Mouse (Mus musculus): Measurements from ENCODE around the gene Mbd6. TPM values are rescaled to one million over a fixed set of nuclear protein-coding genes. Genes with fewer than 3 reads are reported as not detected.

Gene Mbd6
- polyA plus RNA-seq (2014; fragmentation: Nextera tagmentation; extraction: Ambion mirVana), result 13.8 and 16.1 TPM in 2 replicates

DNA sequence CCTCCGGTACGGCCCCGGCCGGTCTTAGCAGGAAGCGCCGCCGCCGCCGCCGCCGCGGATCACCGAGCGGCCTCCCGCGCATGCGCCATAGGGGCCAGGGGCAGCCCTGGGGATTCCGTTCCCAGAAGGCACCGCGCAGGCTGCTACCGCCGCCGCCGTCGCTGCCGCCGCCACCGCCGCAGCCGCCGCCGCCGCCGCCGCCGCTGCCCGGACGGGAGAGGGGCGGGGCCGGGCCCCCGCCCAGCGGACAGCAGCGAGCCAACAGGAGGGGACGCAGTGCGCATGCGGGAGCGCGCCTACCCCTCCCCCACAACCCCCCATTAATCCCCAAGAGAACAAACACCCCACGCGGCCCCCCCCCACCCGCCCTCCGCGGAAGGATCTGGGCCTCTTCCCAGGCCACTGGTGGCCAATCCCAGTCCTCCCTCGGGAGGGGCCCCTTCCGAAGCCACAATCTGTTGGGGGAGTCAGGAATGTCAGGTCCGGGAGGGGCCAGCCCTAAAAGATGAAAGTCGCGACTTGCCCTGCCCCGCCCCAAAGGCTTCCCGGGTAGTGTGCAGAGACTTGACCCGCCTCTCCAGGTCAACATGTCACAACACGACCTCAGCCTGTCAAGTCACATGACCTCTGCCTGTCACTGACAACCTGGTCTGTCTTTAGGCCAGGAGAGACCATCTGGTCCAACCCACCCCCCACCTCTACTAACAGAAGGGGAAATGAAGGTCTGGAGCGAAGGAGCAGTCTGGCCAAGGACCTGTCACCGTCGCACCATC lies at the start of gene Mbd6:
Mbd6 (minus strand) TSS at position 219 of the 773 bp plus-strand sequence.
- H3K4me1 ChIP-seq (ENCODE audit: control insufficient read depth in 2 of 2, insufficient read depth in 2 of 2, low read length in 2 of 2), result peaks cover 20 to 53% of the 10 kb centered on the region in 2 experiments
- no peaks in the 10 kb centered on the region for H3K27me3 ChIP-seq (ENCODE audit: control insufficient read depth, insufficient read depth, low read length)
- WGBS, result 0% methylated on average over 33 of the region's 65 CpGs

DNA sequence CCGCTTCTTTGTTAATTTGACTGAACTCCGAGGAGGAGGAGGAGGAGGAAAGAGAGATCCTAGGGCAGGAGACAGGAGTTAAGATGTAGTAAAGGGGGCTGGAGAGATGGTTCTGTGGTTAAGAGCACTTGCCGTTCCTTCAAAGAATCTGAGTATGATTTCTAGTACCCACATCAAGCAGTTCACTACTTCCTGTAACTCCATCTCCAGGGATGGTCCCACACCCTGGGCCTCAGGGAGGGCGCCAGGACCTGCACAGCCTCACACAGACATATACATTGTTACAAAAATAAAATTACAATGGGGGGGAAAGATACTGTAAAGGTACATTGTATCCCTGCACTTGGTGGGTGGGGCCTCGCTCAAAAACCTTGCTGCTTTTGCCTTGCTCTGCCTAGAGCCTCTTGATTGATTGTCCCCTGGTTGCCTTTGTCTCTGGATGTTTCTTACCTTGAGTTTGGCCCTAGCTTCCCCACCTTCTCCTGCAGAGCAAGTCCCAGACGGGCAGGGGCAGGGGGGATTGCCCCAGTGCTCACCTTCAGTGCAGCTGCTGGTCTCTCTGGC lies 48.8 kb upstream of the Mbd6 start:
- 77% methylated on average over 6 of the region's 6 CpGs for WGBS
- peaks cover 30% of the 10 kb centered on the region for H3K27me3 ChIP-seq (ENCODE audit: control insufficient read depth, insufficient read depth, low read length)
- ATAC-seq (ENCODE audit: insufficient number of reproducible peaks, insufficient read depth, low FRiP score, low read depth), result no peak

More for the DNA sequence above, at the start of gene Mbd6:
- H3K4me3 ChIP-seq (ENCODE audit: control insufficient read depth in 1 of 2, insufficient read depth in 1 of 2, low read depth in 1 of 2, low read length in 2 of 2), result peak within 1 kb of the TSS; percentile 69 to 83
- H3K9me3 ChIP-seq (ENCODE audit: control insufficient read depth, low read length), result no peaks in the 10 kb centered on the region
- peak within 1 kb of the TSS; percentile 97 to 99 for H3K27ac ChIP-seq (replicated peaks in 1 of 2; ENCODE audit: control insufficient read depth in 1 of 2, insufficient read depth in 1 of 2, low read depth in 2 of 2, low read length in 2 of 2)
- H3K4me2 ChIP-seq (ENCODE audit: low read length), result peak within 1 kb of the TSS; percentile 98
- H3K9ac ChIP-seq (ENCODE audit: low read length), result peak within 1 kb of the TSS; percentile 80
- peak; percentile 28 for ATAC-seq (ENCODE audit: insufficient number of reproducible peaks, insufficient read depth, low FRiP score, low read depth)
- peaks cover 46% of the 10 kb centered on the region for H3K36me3 ChIP-seq (ENCODE audit: control insufficient read depth, insufficient read depth, low read length)

DNA sequence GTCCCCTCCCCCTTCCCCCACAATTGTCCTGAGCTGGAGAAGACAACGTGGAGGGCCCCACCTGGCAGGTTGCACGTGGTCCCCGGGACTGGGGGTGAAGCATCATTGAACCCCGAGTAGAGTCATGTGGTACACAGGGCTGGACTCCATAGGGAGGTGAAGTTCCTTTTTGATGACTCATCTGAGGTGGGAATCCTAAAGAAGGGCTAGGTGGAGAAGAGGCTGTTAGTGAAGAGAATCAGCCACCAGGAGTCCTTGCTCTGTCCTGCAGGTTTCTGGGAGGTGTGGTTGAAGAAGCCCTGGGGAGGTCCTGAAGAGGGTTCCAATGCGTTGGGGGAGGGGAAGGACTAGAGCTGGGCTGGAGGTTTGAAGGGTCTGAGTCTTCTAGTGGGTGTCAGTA lies 48.1 kb upstream of the Mbd6 start:
- H3K27ac ChIP-seq (replicated peaks in 1 of 2; ENCODE audit: control insufficient read depth in 1 of 2, insufficient read depth in 1 of 2, low read depth in 2 of 2, low read length in 2 of 2), result no peak overlapping the region
- peaks cover 34% of the 10 kb centered on the region for H3K27me3 ChIP-seq (ENCODE audit: control insufficient read depth, insufficient read depth, low read length)
- 54% methylated on average over 5 of the region's 5 CpGs for WGBS
- H3K4me2 ChIP-seq (ENCODE audit: low read length), result no peak overlapping the region
- H3K36me3 ChIP-seq (ENCODE audit: control insufficient read depth, insufficient read depth, low read length), result no peaks in the 10 kb centered on the region
- no peak overlapping the region for H3K4me3 ChIP-seq (ENCODE audit: control insufficient read depth in 1 of 2, insufficient read depth in 1 of 2, low read depth in 1 of 2, low read length in 2 of 2)
- H3K4me1 ChIP-seq (ENCODE audit: control insufficient read depth in 2 of 2, insufficient read depth in 2 of 2, low read length in 2 of 2), result peaks cover 9 to 15% of the 10 kb centered on the region in 2 experiments; a peak in 3 of 4 replicates
- no peak overlapping the region for H3K9ac ChIP-seq (ENCODE audit: low read length)
- no peak for ATAC-seq (ENCODE audit: insufficient number of reproducible peaks, insufficient read depth, low FRiP score, low read depth)
- H3K9me3 ChIP-seq (ENCODE audit: control insufficient read depth, low read length), result no peaks in the 10 kb centered on the region

More for the DNA sequence above, 48.8 kb upstream of the Mbd6 start:
- no peak overlapping the region for H3K4me3 ChIP-seq (ENCODE audit: control insufficient read depth in 1 of 2, insufficient read depth in 1 of 2, low read depth in 1 of 2, low read length in 2 of 2)
- H3K36me3 ChIP-seq (ENCODE audit: control insufficient read depth, insufficient read depth, low read length), result no peaks in the 10 kb centered on the region
- peaks cover 11 to 15% of the 10 kb centered on the region in 2 experiments; a peak in 3 of 4 replicates for H3K4me1 ChIP-seq (ENCODE audit: control insufficient read depth in 2 of 2, insufficient read depth in 2 of 2, low read length in 2 of 2)
- no peak overlapping the region for H3K4me2 ChIP-seq (ENCODE audit: low read length)
- no peak overlapping the region for H3K9ac ChIP-seq (ENCODE audit: low read length)
- H3K27ac ChIP-seq (replicated peaks in 1 of 2; ENCODE audit: control insufficient read depth in 1 of 2, insufficient read depth in 1 of 2, low read depth in 2 of 2, low read length in 2 of 2), result no peak overlapping the region
- no peaks in the 10 kb centered on the region for H3K9me3 ChIP-seq (ENCODE audit: control insufficient read depth, low read length)

DNA sequence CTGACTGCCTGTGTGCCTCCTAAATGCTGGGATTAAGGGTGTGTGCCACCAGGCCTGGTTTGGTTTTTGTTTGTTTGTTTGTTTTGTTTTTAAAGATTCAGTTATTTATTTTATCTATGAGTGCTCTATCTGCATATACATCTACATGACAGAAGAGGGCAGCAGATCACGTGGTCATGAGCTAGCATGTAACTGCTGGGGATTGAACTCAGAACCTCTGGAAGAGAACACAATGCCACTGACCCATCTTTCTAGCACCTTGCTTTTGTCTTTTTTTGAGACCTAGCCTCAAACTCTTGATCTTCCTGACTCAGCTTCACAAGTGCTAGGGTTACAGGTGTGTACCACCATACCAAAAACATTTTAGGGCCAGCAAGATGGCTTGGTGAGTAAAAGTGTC lies 46.5 kb upstream of the Mbd6 start:
- no peaks in the 10 kb centered on the region for H3K36me3 ChIP-seq (ENCODE audit: control insufficient read depth, insufficient read depth, low read length)
- H3K4me1 ChIP-seq (ENCODE audit: control insufficient read depth in 2 of 2, insufficient read depth in 2 of 2, low read length in 2 of 2), result peaks cover 5 to 7% of the 10 kb centered on the region in 2 experiments; a peak in 2 of 4 replicates
- no peak overlapping the region for H3K4me3 ChIP-seq (ENCODE audit: control insufficient read depth in 1 of 2, insufficient read depth in 1 of 2, low read depth in 1 of 2, low read length in 2 of 2)
- 46% methylated on average over 1 of the region's 1 CpGs for WGBS
- no peak overlapping the region for H3K9ac ChIP-seq (ENCODE audit: low read length)
- ATAC-seq (ENCODE audit: insufficient number of reproducible peaks, insufficient read depth, low FRiP score, low read depth), result no peak
- peaks cover 32% of the 10 kb centered on the region for H3K27me3 ChIP-seq (ENCODE audit: control insufficient read depth, insufficient read depth, low read length)
- no peak overlapping the region for H3K27ac ChIP-seq (replicated peaks in 1 of 2; ENCODE audit: control insufficient read depth in 1 of 2, insufficient read depth in 1 of 2, low read depth in 2 of 2, low read length in 2 of 2)
- H3K9me3 ChIP-seq (ENCODE audit: control insufficient read depth, low read length), result no peaks in the 10 kb centered on the region
- no peak overlapping the region for H3K4me2 ChIP-seq (ENCODE audit: low read length)

DNA sequence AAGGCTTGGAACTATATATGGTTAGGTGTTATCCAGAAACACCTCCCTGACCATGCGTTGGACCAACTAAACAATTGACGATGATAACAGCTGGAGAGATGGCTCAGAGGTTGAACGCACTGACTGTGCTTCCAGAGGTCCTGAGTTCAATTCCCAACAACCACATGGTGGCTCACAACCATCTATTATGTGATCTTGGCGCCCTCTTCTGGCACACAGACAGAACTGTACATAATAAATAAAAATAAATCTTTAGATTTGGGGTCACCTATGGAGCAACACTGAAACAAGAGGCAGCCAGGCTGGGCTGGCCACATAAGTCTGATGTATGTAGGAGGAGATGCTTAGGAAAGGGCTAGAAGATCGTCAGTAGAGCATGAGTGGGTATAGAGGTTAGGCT lies 44.3 kb upstream of the Mbd6 start:
- no peaks in the 10 kb centered on the region for H3K9me3 ChIP-seq (ENCODE audit: control insufficient read depth, low read length)
- H3K36me3 ChIP-seq (ENCODE audit: control insufficient read depth, insufficient read depth, low read length), result no peaks in the 10 kb centered on the region
- ATAC-seq (ENCODE audit: insufficient number of reproducible peaks, insufficient read depth, low FRiP score, low read depth), result no peak
- peaks cover 47% of the 10 kb centered on the region for H3K27me3 ChIP-seq (ENCODE audit: control insufficient read depth, insufficient read depth, low read length)
- H3K9ac ChIP-seq (ENCODE audit: low read length), result no peak overlapping the region
- H3K27ac ChIP-seq (replicated peaks in 1 of 2; ENCODE audit: control insufficient read depth in 1 of 2, insufficient read depth in 1 of 2, low read depth in 2 of 2, low read length in 2 of 2), result no peak overlapping the region
- 55% methylated on average over 5 of the region's 5 CpGs for WGBS
- H3K4me3 ChIP-seq (ENCODE audit: control insufficient read depth in 1 of 2, insufficient read depth in 1 of 2, low read depth in 1 of 2, low read length in 2 of 2), result no peak overlapping the region
- no peak overlapping the region for H3K4me2 ChIP-seq (ENCODE audit: low read length)
- no peaks in the 10 kb centered on the region for H3K4me1 ChIP-seq (ENCODE audit: control insufficient read depth in 2 of 2, insufficient read depth in 2 of 2, low read length in 2 of 2)

DNA sequence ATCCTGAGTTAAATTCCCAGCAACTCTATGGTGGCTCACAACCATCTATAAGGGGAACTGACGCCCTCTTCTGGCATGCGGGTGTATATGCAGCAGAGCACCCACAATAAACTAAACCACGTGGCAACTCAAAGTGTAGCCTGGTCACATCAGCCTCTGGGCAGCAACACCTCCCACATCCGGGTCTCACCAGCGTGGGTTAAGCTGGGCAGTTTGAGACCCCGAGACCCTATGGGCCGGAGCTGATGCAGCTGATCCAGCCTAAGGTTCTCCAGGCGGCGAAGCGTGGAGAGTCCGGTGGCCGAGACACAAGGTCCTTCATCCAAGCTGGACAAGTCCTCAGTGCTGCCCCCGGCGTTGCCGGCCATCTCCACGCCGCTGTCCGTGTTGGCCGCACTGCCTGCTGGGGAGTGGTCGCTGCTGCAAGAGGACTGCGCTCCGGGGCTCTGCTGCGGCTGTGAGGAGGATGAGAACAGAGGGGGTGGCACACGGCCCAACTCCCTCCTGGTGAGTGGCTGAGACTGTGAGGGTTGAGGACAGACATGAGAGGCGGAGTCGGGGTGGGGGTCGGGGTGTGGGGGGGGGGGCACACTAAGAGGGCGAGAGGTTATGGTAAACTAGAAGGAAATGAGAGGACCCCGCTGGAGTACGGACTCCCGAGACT lies 43.5 kb upstream of the Mbd6 start:
- ATAC-seq (ENCODE audit: insufficient number of reproducible peaks, insufficient read depth, low FRiP score, low read depth), result no peak
- no peaks in the 10 kb centered on the region for H3K36me3 ChIP-seq (ENCODE audit: control insufficient read depth, insufficient read depth, low read length)
- H3K4me1 ChIP-seq (ENCODE audit: control insufficient read depth in 2 of 2, insufficient read depth in 2 of 2, low read length in 2 of 2), result no peaks in the 10 kb centered on the region; a peak in 1 of 4 replicates
- no peaks in the 10 kb centered on the region for H3K9me3 ChIP-seq (ENCODE audit: control insufficient read depth, low read length)
- H3K4me2 ChIP-seq (ENCODE audit: low read length), result peak overlapping the region; percentile 49
- no peak overlapping the region for H3K27ac ChIP-seq (replicated peaks in 1 of 2; ENCODE audit: control insufficient read depth in 1 of 2, insufficient read depth in 1 of 2, low read depth in 2 of 2, low read length in 2 of 2)
- peak overlapping the region; percentile 0 to 25; a peak in 1 of 4 replicates for H3K4me3 ChIP-seq (ENCODE audit: control insufficient read depth in 1 of 2, insufficient read depth in 1 of 2, low read depth in 1 of 2, low read length in 2 of 2)
- peaks cover 48% of the 10 kb centered on the region for H3K27me3 ChIP-seq (ENCODE audit: control insufficient read depth, insufficient read depth, low read length)
- 25% methylated on average over 31 of the region's 31 CpGs for WGBS
- H3K9ac ChIP-seq (ENCODE audit: low read length), result peak overlapping the region; percentile 25; the same call in 1 of the 2 replicates

DNA sequence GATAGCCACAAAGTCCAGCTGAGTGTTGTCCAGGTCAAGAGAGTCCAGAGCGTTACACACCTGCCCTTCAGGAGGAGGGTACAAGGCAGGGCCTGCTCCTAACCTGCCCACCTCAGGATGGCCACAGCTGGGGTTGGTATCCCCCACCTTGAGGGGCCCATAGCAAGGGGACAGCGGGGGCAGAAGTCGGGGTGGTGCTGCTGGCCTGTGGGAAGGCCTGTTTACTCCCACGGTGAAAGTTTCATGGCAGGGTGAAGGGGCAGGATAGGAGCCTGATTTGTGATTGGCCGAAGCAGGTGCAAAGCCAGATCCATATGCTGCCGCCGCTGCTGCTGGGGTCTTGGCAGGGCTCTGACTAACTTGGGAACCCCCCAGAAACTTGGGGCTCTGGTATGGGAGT lies 41.4 kb upstream of the Mbd6 start:
- H3K4me3 ChIP-seq (ENCODE audit: control insufficient read depth in 1 of 2, insufficient read depth in 1 of 2, low read depth in 1 of 2, low read length in 2 of 2), result no peak overlapping the region
- peaks cover 9 to 15% of the 10 kb centered on the region in 2 experiments for H3K4me1 ChIP-seq (ENCODE audit: control insufficient read depth in 2 of 2, insufficient read depth in 2 of 2, low read length in 2 of 2)
- no peak overlapping the region for H3K4me2 ChIP-seq (ENCODE audit: low read length)
- 73% methylated on average over 7 of the region's 7 CpGs for WGBS
- H3K36me3 ChIP-seq (ENCODE audit: control insufficient read depth, insufficient read depth, low read length), result no peaks in the 10 kb centered on the region
- H3K9ac ChIP-seq (ENCODE audit: low read length), result no peak overlapping the region
- H3K27ac ChIP-seq (replicated peaks in 1 of 2; ENCODE audit: control insufficient read depth in 1 of 2, insufficient read depth in 1 of 2, low read depth in 2 of 2, low read length in 2 of 2), result no peak overlapping the region
- H3K9me3 ChIP-seq (ENCODE audit: control insufficient read depth, low read length), result no peaks in the 10 kb centered on the region
- no peak for ATAC-seq (ENCODE audit: insufficient number of reproducible peaks, insufficient read depth, low FRiP score, low read depth)
- peaks cover 63% of the 10 kb centered on the region for H3K27me3 ChIP-seq (ENCODE audit: control insufficient read depth, insufficient read depth, low read length)
